Mouse (Mus musculus): Measurements from ENCODE around the gene Ccdc106. TPM values are rescaled to one million over a fixed set of nuclear protein-coding genes. Genes with fewer than 3 reads are reported as not detected.

Gene Ccdc106
- total and polyA plus RNA-seq, 3 experiments, result 0.25 to 0.53 TPM; not detected in 1

- 90% methylated on average over 7 of the region's 7 CpGs for WGBS
These were observed 43.5 kb upstream of the Ccdc106 start for GRCm38 (mm10) chr7:4976832-4977231.

GRCm38 (mm10) chr7:4988250-4988649, 32.1 kb upstream of the Ccdc106 start:
- no peak for DNase-seq
- H3K79me2 ChIP-seq (replicated peaks; ENCODE audit: control insufficient read depth, insufficient read depth, low read length), result no peaks in the 10 kb centered on the region
- H3K36me3 ChIP-seq (ENCODE audit: control insufficient read depth, insufficient read depth, low read length), result no peaks in the 10 kb centered on the region
- no peak for TF ChIP-seq POLR2A (IDR thresholded peaks at IDR 0.05; ENCODE audit: insufficient read depth, low read depth, low read length)
- TF ChIP-seq CTCF (IDR thresholded peaks at IDR 0.05), result no peak
- no peak for TF ChIP-seq EP300 (IDR thresholded peaks at IDR 0.05; ENCODE audit: insufficient read depth, low read depth, low read length)
- H3K9ac ChIP-seq (ENCODE audit: low read depth, low read length), result no peak overlapping the region
- intact Hi-C loops (cut with DNase I), result no loop called here
- H3K4me1 ChIP-seq (ENCODE audit: control insufficient read depth, insufficient read depth, low read length), result no peaks in the 10 kb centered on the region
- no peaks in the 10 kb centered on the region for H3K27me3 ChIP-seq (ENCODE audit: control insufficient read depth, insufficient read depth, low read length)
- no peak overlapping the region for H3K4me3 ChIP-seq
- no peak overlapping the region for H3K27ac ChIP-seq
- WGBS, result 9% methylated on average over 2 of the region's 2 CpGs

More at GRCm38 (mm10) chr7:4976832-4977231, 43.5 kb upstream of the Ccdc106 start:
- intact Hi-C loops (cut with DNase I), result no loop called here
- H3K4me3 ChIP-seq, result no peak overlapping the region
- peaks cover 6% of the 10 kb centered on the region for H3K4me1 ChIP-seq (ENCODE audit: control insufficient read depth, insufficient read depth, low read length)
- H3K79me2 ChIP-seq (replicated peaks; ENCODE audit: control insufficient read depth, insufficient read depth, low read length), result no peaks in the 10 kb centered on the region
- H3K36me3 ChIP-seq (ENCODE audit: control insufficient read depth, insufficient read depth, low read length), result no peaks in the 10 kb centered on the region
- H3K9ac ChIP-seq (ENCODE audit: low read depth, low read length), result no peak overlapping the region
- TF ChIP-seq EP300 (IDR thresholded peaks at IDR 0.05; ENCODE audit: insufficient read depth, low read depth, low read length) (no peak), CTCF (IDR thresholded peaks at IDR 0.05) (peak; percentile 20), POLR2A (IDR thresholded peaks at IDR 0.05; ENCODE audit: insufficient read depth, low read depth, low read length) (no peak)
- H3K27ac ChIP-seq, result no peak overlapping the region
- no peak for DNase-seq
- H3K27me3 ChIP-seq (ENCODE audit: control insufficient read depth, insufficient read depth, low read length), result no peaks in the 10 kb centered on the region

- Histone ChIP-seq H3K4me3 (no peak overlapping the region), H3K36me3 (ENCODE audit: control insufficient read depth, insufficient read depth, low read length) (no peaks in the 10 kb centered on the region), H3K27ac (no peak overlapping the region), H3K9ac (ENCODE audit: low read depth, low read length) (no peak overlapping the region), H3K79me2 (replicated peaks; ENCODE audit: control insufficient read depth, insufficient read depth, low read length) (no peaks in the 10 kb centered on the region), H3K4me1 (ENCODE audit: control insufficient read depth, insufficient read depth, low read length) (peaks cover 5% of the 10 kb centered on the region), H3K27me3 (ENCODE audit: control insufficient read depth, insufficient read depth, low read length) (no peaks in the 10 kb centered on the region)
- intact Hi-C loops (cut with DNase I), result no loop called here
- WGBS, result 71% methylated on average over 55 of the region's 55 CpGs
- no peak for DNase-seq
- TF ChIP-seq EP300 (IDR thresholded peaks at IDR 0.05; ENCODE audit: insufficient read depth, low read depth, low read length), result no peak
- TF ChIP-seq POLR2A (IDR thresholded peaks at IDR 0.05; ENCODE audit: insufficient read depth, low read depth, low read length), result no peak
- TF ChIP-seq CTCF (IDR thresholded peaks at IDR 0.05), result no peak
These were observed 26.9 kb upstream of the Ccdc106 start for GRCm38 (mm10) chr7:4993347-4993998.

- intact Hi-C loops (cut with DNase I), result no loop called here
- H3K9ac ChIP-seq (ENCODE audit: low read depth, low read length), result no peak overlapping the region
- peaks cover 5% of the 10 kb centered on the region for H3K4me1 ChIP-seq (ENCODE audit: control insufficient read depth, insufficient read depth, low read length)
- no peaks in the 10 kb centered on the region for H3K27me3 ChIP-seq (ENCODE audit: control insufficient read depth, insufficient read depth, low read length)
- H3K4me3 ChIP-seq, result no peak overlapping the region
- H3K27ac ChIP-seq, result no peak overlapping the region
- TF ChIP-seq CTCF (IDR thresholded peaks at IDR 0.05) (no peak), POLR2A (IDR thresholded peaks at IDR 0.05; ENCODE audit: insufficient read depth, low read depth, low read length) (no peak), EP300 (IDR thresholded peaks at IDR 0.05; ENCODE audit: insufficient read depth, low read depth, low read length) (no peak)
- DNase-seq, result no peak
- no peaks in the 10 kb centered on the region for H3K79me2 ChIP-seq (replicated peaks; ENCODE audit: control insufficient read depth, insufficient read depth, low read length)
- 73% methylated on average over 59 of the region's 59 CpGs for WGBS
- no peaks in the 10 kb centered on the region for H3K36me3 ChIP-seq (ENCODE audit: control insufficient read depth, insufficient read depth, low read length)
These were observed 26.2 kb upstream of the Ccdc106 start for GRCm38 (mm10) chr7:4993999-4994788.

- Histone ChIP-seq H3K9ac (ENCODE audit: low read depth, low read length) (peak overlapping the region; percentile 88), H3K4me1 (ENCODE audit: control insufficient read depth, insufficient read depth, low read length) (peaks cover 5% of the 10 kb centered on the region), H3K36me3 (ENCODE audit: control insufficient read depth, insufficient read depth, low read length) (no peaks in the 10 kb centered on the region), H3K79me2 (replicated peaks; ENCODE audit: control insufficient read depth, insufficient read depth, low read length) (no peaks in the 10 kb centered on the region), H3K4me3 (peak overlapping the region; percentile 78), H3K27ac (peak overlapping the region; percentile 75), H3K27me3 (ENCODE audit: control insufficient read depth, insufficient read depth, low read length) (no peaks in the 10 kb centered on the region)
- WGBS, result 7% methylated on average over 19 of the region's 19 CpGs
- no peak for DNase-seq
- intact Hi-C loops (cut with DNase I), result loop anchor here (2.0 kb wide), 2 partner anchors 17 to 55 kb away; partner anchors contain the start of gene Zfp580
- TF ChIP-seq CTCF (IDR thresholded peaks at IDR 0.05), result no peak
- no peak; the same call in 1 of the 2 replicates for TF ChIP-seq POLR2A (IDR thresholded peaks at IDR 0.05; ENCODE audit: insufficient read depth, low read depth, low read length)
- TF ChIP-seq EP300 (IDR thresholded peaks at IDR 0.05; ENCODE audit: insufficient read depth, low read depth, low read length), result no peak
These were observed 24.9 kb upstream of the Ccdc106 start for GRCm38 (mm10) chr7:4995268-4996002.
